Mouse (Mus musculus): ENCODE measurements around the gene Grem2.

The Grem2 gene

GRCm38 (mm10) chr1:174921298-174921955, at the start of gene Grem2:
TSS of gene Grem2 (minus strand) at chr1:174921819.
- no peak for DNase-seq

GRCm38 (mm10) chr1:174959837-174960236, 38.2 kb upstream of the Grem2 start:
- DNase-seq: no peak

GRCm38 (mm10) chr1:174931003-174931619, 9.5 kb upstream of the Grem2 start:
- no peak for DNase-seq

GRCm38 (mm10) chr1:174929459-174930181, 8.0 kb upstream of the Grem2 start:
- DNase-seq: no peak

- DNase-seq: no peak
Observed at GRCm38 (mm10) chr1:174918949-174919348, 2.7 kb downstream of the Grem2 start.

- DNase-seq: no peak
Observed at GRCm38 (mm10) chr1:174918236-174918870, 3.3 kb downstream of the Grem2 start.

- no peak for DNase-seq
Observed at GRCm38 (mm10) chr1:174909834-174910233, 11.8 kb downstream of the Grem2 start.

GRCm38 (mm10) chr1:174908232-174908631, 13.4 kb downstream of the Grem2 start:
- no peak for DNase-seq

GRCm38 (mm10) chr1:174907637-174908036, 14.0 kb downstream of the Grem2 start:
- no peak for DNase-seq

GRCm38 (mm10) chr1:174902755-174903154, 18.9 kb downstream of the Grem2 start:
- DNase-seq: no peak

GRCm38 (mm10) chr1:174892471-174892870, 29.1 kb downstream of the Grem2 start:
- no peak for DNase-seq

GRCm38 (mm10) chr1:174888684-174889405, 32.8 kb downstream of the Grem2 start:
- DNase-seq: no peak

- DNase-seq: no peak
Observed at GRCm38 (mm10) chr1:174888073-174888472, 33.5 kb downstream of the Grem2 start.

- DNase-seq: no peak
Observed at GRCm38 (mm10) chr1:174882496-174882895, 39.1 kb downstream of the Grem2 start.

- DNase-seq: no peak
Observed at GRCm38 (mm10) chr1:174875173-174875572, 46.4 kb downstream of the Grem2 start.

- no peak for DNase-seq
Observed at GRCm38 (mm10) chr1:174860407-174861118, 61.1 kb downstream of the Grem2 start.

GRCm38 (mm10) chr1:174856188-174856587, 65.4 kb downstream of the Grem2 start:
- DNase-seq: no peak

GRCm38 (mm10) chr1:174844786-174845185, 76.8 kb downstream of the Grem2 start:
- no peak for DNase-seq

- no peak for DNase-seq
Observed at GRCm38 (mm10) chr1:174836861-174837260, 84.8 kb downstream of the Grem2 start.

GRCm38 (mm10) chr1:174826562-174826961, 95.1 kb downstream of the Grem2 start:
- DNase-seq: no peak

GRCm38 (mm10) chr1:174811846-174812245, 109.8 kb downstream of the Grem2 start:
- DNase-seq: no peak

GRCm38 (mm10) chr1:174788617-174789016, 133.0 kb downstream of the Grem2 start:
- no peak for DNase-seq

Measured in spleen, adult 18-20 months (tissue).